Mouse (Mus musculus): ENCODE measurements around the gene Sdk1.

Gene Sdk1

DNA sequence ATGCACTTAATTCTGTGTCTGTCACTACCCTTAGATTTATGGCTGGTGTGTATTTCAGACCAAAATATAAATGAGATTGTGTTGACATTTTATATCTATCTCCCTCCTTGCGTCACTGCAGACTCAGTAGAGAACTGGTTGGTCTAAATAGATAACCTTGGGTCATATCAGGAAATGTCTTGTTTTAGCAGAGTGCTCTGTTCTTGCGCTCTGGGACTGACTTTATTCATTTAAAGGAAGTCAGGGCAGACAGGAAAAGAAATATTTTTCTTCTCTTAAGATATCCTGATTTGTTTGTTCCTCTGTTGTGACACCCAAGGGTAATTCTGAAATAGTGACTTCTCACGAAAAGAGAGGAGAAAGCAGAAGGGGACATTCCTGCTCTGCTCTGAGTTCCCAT, 669.2 kb downstream of the Sdk1 start:
- DNase-seq, result no peak

DNA sequence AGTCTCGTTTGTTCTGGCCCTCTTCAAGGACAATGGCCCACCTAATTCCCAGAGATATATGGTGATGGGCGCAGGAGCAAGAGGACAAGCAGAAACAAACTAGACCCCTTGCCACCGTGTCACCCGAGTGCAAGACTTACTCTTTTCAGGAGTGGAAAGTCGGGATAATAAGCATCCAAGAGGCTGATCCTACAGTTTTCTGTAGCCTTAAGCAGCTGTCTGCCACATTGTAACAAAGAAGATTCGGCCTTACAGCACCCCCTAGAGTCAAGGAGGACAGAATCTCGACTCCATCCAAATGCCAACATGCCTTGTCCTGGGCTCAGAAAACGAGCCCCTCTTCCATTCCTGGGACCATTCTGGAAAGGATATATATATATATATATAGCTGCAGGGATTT, 669.6 kb downstream of the Sdk1 start:
- no peak for DNase-seq

DNA sequence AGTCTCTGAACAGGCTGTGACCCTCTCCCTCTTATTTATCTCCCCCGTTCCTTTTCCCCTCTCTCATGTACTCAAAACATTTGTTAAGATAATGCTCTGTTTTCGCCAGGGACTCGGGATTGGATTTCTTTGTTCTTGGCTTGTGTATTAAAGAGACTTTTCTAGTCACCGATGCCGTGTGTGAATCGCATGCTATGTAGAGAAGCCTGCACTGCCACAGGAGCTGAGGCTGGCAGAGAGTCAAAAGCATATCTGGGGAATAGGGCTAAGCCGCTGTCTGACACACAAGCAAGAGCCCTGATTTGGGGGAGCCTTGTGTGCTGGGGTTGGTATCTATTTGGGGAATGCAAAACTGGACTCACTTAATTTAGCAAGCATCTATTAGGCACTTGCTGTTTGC, 671.6 kb downstream of the Sdk1 start:
- DNase-seq, result no peak

DNA sequence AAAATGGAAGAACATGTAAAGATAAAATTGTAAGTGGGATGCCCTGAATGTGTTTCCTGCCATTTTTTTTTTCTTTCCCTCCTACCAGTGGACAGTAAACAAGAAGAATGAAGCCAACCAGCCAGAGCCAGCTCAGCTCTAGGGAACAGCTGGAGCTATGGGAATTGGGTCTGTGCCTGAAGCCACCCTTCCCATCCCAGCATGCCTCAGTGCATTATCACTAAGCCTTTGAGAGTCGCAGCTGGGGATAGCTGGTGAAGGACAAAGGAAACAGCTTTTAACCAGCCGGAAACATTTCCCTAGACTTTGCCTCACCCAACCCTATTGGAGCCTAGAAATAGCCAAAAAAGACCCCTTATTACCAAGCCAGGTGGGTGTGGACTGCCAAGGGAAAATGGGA, 675.7 kb downstream of the Sdk1 start:
- DNase-seq, result no peak

DNA sequence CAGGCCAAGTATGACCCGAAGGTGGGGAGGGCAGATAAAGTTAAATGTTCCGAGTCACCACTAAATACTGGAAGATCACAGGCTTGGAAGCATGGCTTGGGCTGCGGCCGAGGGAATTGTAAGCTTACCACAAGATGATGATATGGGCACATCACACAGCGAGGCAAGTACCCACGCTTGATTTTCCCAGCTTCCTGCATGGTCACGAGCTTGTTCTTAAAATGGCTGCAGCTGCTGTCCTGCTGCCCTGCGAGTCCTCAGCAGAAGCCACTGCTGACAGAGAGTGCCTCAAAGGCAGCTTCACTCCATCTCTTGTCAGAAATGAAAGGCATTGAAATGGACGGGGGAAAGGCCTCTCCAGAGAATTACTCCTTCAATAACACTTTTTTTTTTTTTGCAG, 697.7 kb downstream of the Sdk1 start:
- no peak for DNase-seq

DNA sequence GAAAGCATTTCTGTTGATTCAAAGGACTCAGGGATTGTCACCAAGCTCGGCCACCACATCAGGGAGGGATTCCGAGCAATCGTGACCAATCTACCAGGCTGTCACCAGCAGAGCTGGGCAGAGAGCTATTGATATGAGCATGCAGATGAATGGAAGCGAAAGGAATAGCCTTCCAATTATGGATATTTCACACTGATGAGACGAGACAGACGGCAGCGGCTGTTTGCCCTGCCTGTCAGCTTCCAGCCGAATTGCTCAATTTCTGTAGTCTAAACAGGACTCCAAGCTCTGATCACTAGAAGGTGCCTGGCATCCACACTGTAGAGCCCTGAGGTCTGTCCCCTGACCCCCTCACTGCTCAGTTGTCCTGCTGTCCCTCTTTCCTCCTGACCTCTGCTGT, 699.3 kb downstream of the Sdk1 start:
- no peak for DNase-seq

DNA sequence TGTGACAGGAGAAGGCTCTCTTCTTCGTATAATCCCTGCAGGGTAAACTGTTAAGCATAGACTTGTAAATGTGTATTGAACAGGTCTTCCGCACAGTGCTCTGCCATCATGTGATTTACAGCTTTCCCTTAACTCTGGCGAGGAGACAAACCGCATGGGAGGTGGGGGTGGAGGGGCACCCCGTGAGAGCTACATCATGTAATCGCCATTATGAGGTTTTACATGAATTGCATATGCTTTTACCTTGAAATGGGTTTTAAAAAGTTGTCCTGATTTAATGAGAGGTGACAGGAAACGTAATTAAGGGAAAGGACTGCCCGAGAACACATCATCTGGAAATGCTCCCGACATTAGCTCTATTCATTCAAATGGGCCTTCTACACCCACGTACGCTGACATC, 709.5 kb downstream of the Sdk1 start:
- DNase-seq, result no peak

DNA sequence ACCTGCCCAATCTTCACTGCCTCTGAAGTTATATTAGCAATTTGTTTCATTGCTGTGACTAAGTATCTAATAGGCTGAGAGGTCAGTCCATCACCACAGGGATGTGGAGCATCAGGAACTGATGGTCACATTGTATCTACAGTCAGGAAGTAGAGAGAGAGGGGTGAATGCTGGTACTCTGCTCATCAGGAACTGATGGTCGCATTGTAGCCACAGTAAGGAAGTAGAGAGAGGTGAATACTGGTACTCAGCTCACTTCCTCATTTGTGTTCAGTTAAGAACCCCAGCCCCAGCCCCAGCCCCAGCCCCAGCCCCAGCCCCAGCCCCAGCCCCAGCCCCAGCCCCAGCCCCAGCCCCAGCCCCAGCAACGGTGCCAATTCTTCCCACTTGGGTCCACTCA, 711.0 kb downstream of the Sdk1 start:
- DNase-seq, result no peak

DNA sequence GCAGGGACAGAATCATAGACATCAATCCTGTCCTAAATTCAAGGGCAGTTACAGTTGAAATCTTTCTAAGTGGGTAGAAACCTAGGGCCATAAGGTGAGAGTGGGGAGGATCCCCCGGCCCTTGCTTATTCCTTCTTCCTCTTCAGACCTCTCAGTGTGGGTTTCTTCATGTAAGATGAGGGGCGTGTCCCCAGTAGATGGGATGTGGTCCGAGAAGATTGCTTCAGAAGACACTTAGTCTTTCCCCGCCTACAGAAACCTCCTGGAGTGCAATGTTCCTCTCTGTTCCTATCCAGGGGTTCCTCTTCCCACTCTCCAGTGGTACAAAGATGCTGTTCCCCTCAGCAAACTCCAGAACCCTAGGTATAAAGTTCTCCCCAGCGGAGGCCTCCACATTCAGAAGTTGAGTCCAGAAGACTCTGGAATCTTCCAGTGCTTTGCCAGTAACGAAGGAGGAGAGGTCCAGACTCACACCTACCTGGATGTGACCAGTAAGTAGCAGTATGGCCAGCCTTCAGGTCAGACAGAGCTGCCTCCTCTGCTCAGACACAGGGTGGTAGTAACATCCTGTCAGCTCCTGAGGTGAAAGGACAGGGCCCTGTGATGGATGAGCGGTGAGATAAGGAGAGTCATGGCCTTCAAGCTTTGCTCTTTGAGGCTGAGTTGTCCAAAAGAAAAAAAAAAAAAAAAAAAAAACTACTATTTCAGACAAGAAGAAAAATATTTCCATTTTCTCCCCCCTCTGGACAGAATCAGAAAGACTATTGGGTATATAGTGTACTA, 711.6 kb downstream of the Sdk1 start:
- DNase-seq, result no peak

DNA sequence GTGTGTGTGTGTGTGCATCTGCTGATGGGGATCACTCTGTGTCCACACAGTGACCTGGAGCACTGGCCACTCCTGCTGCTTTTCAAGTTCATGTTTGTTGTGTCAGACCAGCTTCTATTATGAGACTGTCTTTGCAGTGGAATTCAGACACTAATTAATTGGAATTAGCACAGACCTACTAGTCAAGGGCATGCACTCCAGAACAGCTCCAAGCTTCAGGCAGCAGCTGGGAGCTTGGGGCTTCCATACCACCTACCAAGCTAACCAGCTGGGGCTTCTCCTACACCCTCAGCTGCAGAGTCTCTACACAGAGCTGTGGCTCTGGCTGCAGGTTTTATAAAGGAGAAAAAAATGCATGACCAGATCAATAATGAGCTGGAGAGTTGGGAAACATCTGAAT, 729.8 kb downstream of the Sdk1 start:
- DNase-seq, result no peak

DNA sequence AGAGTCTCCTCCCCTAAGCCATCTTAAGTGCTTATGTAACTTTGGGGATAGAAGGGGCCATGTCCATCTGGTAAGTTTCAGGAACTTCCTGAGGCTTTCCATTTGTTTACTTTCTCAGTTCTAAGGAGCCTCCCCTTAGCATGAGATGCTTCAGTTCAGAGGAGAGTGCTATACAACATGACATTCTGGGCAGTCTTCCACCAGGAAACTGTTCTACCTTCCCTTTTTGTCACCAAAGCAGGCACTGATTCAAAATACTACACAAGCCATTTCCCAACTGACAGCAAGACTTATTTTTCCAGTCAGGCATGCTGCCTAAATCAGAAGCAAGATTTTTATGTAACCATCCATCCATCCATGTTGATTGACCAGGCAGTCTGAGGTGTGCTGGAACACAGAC, 738.2 kb downstream of the Sdk1 start:
- DNase-seq, result no peak

DNA sequence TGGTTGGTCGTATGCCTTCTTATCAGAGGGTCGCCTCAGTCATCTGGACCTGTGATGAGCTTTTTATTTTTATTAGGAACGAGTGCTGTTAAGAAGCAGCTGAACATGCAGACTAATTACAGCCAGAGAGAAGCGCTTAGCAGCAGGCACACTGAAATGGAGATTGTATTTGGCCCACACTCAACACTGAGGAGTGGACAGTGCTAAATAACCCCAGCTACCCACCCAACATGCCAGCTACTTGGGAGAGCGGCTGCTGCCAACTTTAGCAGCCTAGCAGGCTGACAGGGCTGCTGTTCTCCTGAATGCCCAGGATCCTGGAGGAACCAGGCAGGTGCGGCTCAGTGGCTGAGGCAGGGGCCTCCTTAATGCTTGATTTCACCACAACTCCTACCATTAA, 739.5 kb downstream of the Sdk1 start:
- DNase-seq, result no peak

DNA sequence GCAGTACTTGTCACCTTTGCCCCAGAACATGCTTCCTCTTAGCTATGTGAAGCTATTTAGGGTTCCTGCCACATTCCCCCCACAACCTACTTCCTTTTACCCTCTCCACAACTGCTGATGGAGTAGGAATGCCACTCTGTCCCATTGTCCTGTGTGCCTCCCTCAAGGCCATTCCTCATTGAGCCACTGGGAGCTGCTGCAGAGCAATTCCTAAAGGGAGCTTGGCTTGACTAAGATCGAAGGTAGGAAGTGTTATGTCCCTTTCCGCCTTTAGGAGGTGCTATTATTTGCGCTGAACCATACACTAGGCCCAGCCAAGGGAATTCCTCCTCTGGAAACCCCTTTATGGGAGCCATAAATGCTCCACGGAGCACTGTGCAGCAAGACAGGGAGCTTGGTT, 743.0 kb downstream of the Sdk1 start:
- DNase-seq, result no peak

DNA sequence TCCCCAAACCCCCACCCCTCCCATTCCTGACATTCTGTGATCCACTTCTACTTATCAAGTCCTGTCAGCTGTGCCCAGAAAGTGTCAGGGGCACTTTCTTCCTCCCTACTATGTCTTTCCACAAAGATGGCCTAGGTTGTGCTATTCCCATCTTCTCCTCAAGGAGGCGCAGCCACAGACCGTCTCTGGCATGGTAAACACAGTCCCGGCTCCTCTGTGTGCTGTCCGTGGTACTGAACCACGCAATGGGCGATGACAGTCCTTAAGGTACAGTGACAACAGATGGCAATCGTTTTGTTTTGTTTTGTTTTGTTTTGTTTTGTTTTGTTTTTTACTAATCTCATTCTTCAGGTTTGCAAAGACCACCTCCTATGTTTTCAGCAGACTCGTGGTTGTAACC, 743.7 kb downstream of the Sdk1 start:
- peak; percentile 28 for DNase-seq

DNA sequence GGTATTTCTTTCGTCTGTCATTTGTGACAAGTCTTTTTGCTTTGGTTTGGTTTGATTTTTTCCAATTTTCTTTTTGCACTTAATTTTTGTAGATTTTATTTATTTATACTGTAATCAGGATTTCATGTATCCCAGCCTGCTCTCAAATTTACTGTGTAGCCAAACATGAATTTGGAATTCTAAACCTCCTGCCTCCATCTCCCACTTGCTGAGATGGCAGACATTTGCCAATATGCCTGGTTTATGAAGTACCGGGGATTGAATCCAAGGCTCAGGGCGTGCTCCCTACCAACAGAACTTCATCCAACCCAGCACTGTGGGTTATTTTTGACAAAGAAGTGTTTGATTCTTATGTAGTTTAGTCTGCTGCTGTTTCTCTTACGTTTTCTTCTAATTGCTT, 744.3 kb downstream of the Sdk1 start:
- no peak for DNase-seq

DNA sequence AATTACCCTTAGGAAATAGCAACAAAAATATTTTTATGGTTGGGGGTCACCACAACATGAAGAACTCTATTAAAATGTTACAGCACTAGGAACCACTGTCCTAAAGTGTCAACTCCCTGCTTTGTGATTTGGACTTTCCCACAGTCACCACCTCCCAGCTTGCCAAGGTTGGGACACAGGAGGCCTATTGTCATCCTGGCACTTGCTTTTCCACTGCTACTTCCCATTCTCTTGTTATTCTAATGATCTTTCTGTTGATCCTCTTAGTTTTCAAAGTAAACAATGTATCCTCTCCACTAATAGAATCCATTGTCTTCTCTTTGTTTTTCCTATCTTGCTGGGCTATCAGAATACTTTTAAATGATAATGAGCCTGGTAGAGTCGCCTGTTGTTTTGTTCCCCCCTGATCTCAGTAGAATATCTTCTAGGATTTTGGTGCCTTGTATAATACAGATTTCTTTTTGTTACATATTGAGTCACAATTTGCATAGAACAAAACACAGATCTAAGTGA, 746.1 kb downstream of the Sdk1 start:
- DNase-seq, result no peak

DNA sequence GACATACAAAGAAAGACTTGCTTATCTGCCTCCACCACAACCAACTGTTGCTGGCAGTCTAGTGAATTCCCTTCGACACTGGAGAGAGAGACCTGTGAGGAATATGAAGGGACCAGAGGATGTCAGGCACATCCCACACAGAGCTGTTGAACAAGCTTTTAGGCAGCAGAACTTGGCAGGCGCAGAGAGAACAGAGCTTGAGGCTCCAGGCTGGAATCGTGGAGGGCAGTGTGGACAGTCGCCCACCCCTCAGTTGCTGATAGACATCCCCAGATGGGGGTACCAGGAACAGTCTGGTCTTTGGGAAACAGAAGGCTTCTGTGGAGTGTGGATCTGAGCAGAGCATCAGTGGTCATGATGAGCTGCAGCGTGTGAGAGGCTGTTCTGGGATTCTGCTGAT, 747.4 kb downstream of the Sdk1 start:
- DNase-seq, result no peak

DNA sequence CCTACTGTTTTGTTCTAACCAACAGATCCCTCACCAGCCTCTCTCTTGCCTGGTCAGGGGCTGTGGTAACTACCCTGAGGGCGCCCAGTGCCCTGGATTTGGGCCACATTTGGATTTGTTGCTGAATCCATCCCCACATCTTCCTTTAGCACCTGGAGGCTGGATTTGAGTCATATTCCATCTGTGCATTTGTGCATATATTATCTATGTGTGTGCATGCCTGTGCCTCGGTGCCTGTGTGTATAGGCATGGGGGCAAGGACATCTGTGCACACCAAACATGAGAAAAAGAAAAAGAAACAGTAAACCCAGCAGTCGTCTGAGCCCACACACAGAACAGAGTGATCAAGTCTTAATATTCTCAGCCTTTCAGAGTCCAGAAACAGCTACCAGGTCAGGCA, 752.9 kb downstream of the Sdk1 start:
- no peak for DNase-seq

DNA sequence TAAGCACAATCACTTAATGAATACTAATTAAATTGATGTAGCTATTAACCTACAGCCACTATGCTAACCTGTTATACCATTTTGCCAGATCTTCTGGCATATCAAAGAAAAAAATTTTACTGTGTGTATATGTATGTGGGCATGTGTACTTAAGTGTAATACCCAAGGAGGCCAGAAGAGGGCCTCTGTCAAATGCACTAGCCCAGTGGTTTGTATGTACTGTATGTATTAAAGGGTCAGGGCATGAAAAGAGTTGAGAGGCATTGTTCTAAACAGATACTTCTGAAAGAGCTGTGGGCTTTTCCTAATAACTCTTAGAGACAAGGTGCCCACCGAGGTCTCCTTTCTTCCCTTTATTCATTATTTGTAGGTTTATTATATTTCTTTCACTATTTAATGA, 759.0 kb downstream of the Sdk1 start:
- no peak for DNase-seq

DNA sequence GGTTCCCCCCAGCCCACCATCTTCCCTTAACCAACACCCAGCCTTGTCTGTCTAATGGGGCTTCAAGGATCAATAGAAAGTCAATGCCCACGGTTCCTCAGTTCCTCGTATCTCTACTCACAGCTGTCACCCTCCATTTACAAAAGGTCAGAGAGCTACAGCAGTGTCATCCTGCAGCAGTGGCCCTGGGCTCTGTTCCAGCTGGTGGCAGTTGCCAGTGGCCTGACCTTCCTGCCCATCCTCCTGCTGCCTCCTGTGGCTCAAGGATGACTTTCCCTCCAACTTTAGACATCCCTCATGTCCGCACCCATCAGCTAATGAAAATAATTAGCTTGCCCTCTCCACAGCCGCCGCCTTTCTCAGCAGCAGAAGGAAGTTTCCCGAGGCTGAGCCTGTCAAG, 759.8 kb downstream of the Sdk1 start:
- no peak for DNase-seq

DNA sequence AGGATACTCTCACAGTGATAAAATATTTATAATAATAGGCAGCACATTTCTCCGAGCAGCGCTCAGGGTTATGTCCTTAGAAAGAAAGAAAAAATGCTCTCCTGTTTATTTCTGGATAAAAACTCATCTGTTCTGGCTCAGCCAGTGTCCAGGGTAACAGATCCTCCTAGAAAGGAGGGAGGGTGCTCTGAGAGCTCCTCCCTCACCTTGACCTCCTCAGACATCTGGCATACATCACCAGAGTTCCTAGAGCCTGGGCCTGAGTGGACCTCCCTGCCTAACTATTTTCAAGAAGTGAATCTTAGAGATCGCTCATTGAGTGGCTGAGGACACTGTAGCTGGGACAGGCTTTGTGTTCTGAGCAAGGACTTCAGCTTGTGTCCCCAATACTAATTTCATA, 760.7 kb downstream of the Sdk1 start:
- no peak for DNase-seq

DNA sequence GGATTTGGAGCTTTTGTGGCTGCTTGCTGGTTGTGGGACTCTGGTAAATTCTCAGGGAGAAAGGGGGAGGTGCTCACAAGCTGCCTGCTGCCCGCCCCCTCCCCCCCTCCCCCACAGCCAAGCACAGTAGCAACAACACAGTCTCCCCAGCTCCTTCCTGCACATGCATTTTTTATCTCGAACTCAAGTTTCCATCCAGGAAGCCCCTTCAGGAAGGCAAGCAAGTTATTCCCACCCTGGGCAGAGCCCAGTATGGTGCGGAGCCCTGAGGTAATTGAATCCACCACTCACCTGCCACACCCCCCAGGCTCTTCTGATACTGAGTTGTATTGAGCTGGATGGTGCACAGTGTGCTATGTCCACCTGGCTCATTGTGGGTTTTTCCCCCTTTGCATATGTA, 768.9 kb downstream of the Sdk1 start:
- DNase-seq, result no peak

DNA sequence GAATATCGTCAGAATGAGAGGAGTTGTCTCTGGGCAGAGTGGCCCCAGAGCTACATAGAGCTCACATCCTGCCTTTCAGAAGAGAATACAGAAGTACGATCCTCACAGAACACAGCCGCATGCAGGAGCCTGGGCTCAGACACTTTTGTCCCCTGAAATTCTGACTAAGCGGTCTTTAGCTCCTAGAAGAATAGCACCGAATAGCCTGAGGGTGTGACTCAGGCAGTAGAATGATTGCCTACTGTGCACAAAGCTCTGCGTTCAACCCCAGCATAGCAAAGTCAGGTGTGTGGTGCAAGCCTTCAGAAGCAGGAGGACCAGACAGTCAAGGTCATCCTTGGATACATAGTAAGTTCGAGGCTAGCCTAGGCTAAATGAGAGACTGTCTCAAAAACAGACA, 775.7 kb downstream of the Sdk1 start:
- no peak for DNase-seq

DNA sequence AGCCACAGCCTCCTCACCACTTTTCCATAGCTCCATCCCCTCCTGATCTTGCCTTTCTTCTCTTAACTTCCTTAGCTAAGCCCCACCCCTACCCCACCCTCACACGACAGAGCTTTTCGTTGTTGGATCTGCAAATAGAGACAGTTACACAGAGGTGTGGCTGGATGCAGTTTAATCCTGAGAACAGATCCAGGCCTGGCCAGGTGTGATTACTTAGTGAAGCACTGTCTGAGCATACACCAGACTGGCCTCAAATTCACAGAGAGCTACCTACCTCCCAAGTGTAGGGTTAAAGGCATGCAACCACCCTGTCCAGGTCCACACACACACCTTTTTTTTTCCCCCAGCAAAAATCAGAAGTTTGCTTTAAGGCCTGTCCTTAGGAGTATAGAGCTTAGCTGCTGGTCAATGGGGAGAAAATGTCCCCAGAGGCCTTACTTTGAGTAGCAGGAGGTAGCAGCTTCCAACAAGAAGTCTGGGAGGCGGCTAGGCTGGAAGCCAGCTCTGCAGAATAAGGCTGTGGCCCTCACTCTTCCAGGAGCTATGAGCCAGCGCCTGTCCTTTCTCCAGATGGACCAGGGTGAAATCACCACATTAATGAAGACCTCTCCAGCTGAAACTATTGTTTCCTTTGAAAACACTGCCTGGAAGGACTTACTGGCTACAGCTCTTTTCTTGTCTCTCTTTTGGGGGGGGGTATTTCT, 781.7 kb downstream of the Sdk1 start:
- DNase-seq, result no peak

DNA sequence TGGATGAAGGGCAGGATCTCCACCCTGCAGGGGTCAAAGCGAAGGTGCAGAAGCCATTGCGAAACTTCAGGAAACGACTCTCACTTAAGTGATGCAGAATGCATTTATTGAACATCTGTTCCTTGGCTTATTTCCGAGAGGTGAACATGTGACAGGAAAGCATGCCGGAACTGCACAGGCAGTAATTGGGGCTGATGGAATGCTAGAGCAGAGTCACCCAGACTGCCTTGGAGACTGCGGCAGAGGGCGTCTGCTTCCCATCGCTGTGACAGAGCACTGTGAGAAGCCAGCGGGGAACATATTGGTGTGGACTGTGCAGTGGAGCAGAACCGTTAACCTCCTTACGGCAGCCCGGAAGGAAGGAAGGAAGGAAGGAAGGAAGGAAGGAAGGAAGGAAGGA, 783.2 kb downstream of the Sdk1 start:
- DNase-seq, result peak; percentile 2
